Mouse (Mus musculus) megakaryocyte-erythroid progenitor cell, adult 5-6 weeks (primary cell): ENCODE data around the gene Amotl2. TPM values are rescaled to one million over a fixed set of nuclear protein-coding genes. Genes with fewer than 3 reads are reported as not detected.

Experiments
- ATAC-seq: replicated peaks from 2 replicates; pipeline ENCODE4 v1.8.0; 2016; ENCODE audit warnings: mild to moderate bottlenecking, inconsistent platforms; ENCODE audit not compliant: severe bottlenecking, poor library complexity, low FRiP score, low TSS enrichment
- total RNA-seq, 2 experiments: library from RNA; stranded (forward) in 1 of 2; stranded (reverse) in 1 of 2; fragments of 200-1000, 215-1000 nt in 1 of 2; fragments of >200 nt in 1 of 2; fragmentation: Nextera tagmentation in 1 of 2; gene quantifications; 2 replicates each; pipeline ENCODE4 v1.2.3; 2014 to 2017

The Amotl2 gene
- total RNA-seq, 2 experiments from 2014 or later: not detected

DNA sequence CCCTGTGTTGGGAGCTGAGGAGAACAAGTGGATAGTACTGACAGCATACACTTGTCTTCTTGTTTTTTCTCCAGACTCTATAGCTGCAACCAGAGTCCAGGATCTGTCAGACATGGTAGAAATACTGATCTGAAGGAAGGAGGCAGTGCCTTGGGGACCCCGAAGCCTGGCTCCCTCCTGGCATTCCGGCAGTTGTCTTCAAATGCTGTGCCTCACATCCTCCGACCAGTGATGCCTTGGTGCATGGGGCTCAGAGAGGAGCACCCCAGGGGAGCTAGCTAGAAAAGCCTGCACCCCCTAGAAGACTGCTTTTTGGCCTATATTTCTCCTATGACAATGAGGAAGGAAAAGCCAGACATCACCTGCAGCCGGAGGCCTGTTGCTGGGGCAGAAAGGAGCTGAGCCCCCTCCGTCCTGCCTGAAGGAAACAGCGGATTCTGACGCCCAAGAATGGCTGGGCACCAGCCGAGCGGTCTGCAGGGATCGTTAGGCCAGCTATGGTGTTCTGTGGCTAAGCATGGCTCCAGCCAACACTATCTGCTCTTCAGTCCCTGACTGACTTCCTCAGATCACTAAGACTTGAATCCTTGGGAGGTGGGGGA, 15.2 kb downstream of the Amotl2 start:
- ATAC-seq: no peak

DNA sequence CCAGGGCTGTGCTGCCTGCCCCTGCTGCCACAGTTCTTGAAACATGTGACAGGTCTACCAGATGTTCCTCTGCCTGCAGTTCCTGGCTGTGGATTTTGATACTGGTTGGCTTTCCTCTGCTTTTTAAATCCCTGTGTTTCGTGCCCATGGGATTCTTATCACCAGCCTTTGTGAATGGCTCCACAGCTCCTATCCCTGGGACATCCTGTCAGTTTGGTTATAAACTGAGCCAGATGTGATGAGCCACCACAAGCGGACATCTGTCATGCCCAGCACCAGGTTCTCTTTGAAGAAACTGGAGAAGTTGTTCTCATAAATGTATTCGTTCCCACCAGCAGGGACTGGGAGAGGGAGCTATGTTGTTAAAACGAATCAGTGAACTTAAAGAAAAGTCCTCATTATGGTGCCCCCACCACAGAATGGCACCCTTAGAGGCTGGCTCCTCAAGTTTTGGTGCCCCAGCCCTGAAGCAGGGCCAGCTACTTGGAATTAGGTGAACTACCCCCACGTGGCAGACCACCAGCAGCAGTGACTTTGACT, 15.9 kb downstream of the Amotl2 start:
- no peak for ATAC-seq

- ATAC-seq: no peak
These were observed 17.0 kb downstream of the Amotl2 start for GRCm38 (mm10) chr9:102733459-102733858.

DNA sequence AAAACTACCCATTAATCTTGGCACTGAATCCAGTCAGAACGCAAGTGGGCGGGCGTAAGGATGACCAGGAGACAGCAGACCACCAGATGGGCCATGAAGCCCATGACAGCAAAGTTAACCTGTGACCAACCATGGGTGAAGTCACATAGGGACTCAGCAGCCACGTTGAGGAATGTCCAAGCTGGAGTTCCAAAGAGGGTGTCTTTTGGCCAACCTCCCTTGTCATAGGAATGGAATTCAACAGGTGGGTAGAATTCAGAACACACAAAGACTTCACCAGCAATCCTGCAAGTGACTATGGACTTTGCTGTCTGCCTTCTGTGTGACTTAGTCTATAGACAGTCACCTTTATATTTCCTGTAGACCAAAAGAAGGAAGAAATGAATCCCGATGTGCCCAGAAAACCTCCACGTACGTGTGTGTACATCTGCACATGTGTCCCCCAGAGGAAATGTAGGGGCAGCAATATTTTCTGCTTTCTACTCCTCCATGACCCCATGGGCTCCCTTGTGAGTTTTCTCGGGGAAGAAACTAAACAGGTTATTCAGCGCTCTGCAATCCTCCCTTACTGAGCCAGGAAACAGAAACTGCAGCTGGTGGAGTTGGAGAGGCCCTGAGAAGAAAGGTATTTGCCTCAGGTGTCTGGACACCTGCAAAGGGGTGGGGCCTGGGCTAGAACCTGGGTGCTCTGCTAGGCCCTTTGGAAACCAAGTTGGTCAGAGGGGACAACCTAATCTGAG, 17.7 kb downstream of the Amotl2 start:
- ATAC-seq: no peak

- no peak for ATAC-seq
These were observed 18.2 kb downstream of the Amotl2 start for GRCm38 (mm10) chr9:102734739-102735075.

DNA sequence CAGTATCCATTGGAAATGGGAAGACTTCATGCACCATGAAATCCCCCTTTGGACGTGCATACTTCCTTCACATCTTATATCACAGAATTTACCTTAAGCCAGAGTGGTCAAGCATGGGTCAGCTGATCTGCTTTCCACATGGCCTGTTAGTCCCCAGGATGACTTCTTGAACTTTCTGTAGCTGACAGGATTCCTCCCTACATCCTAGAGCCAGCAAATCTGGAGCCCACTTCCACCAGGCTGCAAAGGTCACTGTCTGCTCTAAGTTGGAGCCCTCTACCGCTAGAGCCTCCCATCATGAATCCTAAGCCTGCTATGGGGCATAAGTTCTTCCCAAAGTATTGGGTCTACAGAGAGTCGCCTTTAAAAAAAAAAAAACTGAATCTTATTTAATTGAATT, 18.8 kb downstream of the Amotl2 start:
- ATAC-seq: no peak

DNA sequence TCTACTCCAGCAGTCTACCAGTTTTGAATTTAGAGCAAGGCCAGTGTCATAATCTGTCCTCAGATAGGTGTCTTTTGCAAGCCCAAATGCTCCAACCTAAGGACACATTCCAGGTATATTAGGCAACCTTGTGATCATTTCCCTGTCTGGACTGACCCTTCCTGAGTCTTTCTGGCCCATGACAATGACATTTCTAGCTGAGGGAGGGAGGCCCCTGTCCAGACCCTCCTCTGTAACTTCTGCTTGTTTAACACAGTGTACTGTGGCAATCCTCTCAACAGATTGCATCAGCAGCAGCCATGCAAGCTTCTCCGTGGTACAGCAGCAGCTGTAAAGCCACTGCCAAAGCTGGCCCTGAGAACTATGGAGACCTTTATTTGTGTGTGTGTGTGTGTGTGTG, 19.5 kb downstream of the Amotl2 start:
- no peak for ATAC-seq

GRCm38 (mm10) chr9:102737405-102737804, 20.9 kb downstream of the Amotl2 start:
- ATAC-seq: no peak

DNA sequence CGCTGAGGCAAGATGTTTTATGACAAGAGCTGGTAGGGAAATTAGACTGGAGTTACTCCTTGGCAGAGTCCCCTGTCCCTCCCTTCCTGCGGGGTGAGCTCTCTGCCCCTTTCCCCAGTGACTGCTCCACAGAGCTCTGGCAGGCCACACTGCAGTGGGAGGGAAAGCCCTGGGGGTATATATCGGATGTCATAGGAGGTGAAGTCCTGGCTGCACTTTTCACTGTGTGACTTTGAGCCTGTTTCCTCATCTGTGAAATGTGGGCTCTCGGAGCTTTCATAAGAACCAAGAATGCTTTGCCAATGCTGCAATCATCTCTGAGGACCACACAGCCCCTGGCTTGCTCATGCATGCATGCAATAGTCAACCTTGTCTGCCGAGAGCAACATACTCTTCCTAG, 30.3 kb downstream of the Amotl2 start:
- ATAC-seq: no peak

DNA sequence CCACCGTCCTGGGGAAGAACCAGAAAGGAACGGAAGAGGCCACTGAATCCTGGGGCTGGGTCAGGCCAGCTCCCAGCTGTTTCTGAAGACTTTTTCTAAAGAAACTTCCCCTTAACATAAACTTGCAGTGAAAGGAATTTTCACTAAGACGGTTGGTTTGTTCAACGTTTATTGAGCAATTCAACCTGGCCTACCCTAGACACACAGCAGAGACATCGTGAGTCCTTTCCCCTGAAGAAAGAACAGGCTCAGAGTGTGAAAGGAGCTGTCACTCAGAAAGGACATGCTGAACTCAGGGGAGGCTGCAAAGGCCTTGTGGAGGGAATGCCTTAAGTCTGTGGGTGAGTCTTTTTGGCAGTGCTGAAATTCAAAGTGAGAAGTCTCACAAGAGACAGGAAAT, 31.4 kb downstream of the Amotl2 start:
- no peak for ATAC-seq

GRCm38 (mm10) chr9:102749216-102749615, 32.7 kb downstream of the Amotl2 start:
- ATAC-seq: no peak

- no peak for ATAC-seq
These were observed 35.3 kb downstream of the Amotl2 start for GRCm38 (mm10) chr9:102751632-102752303.

DNA sequence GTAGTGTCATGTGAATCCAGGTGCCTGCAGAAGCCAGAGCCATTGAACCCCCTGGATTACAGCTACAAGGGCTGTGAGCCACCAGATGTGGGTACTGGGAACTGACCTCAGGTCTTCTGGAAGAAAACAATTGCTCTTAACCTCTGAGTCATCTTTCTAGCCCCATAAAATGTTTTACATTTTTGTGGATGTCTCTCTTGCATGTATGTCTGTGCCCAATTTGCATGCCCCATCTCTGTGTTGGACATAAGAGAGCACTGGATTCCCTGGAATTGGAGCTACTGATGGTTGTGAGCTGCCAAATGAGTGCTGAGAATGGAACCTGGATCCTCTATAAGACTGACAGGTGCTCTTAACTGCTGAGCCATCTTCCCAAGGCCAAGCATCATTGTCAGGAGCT, 36.8 kb downstream of the Amotl2 start:
- ATAC-seq: no peak

- no peak for ATAC-seq
These were observed 38.7 kb downstream of the Amotl2 start for GRCm38 (mm10) chr9:102755161-102755560.

DNA sequence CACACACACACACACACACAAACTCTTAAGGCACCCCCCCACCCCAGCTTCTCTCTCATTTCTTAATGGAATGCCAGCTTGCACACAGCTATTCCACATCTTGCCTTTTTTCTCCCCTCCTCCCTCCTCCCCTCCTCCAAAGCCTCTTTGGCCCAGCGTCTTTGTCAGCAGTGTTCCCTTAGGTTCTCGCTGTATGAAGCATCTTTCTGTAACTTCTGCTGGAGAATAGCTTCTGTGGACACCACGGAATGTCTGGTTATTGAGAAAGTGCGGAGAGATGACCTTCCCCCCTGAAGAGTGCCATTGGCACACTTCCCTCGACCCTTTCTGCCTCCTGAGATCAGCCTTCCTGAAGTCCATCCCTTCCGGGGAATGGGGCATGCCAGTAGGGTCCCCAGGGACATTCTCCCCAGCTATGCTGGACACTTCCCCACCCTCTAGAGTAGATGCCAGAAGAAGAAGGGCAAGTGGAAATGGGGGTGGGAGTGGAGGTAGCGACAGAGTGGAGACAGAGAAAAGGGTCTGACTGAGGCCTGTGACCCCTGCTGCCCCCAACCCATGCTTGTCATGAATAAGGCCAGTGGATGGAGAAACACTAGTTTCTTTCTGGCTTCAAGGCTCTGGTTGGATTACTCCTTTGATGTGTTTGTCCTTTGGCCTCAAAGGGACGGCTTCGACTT, 39.3 kb downstream of the Amotl2 start:
- no peak for ATAC-seq

- no peak for ATAC-seq
These were observed 39.9 kb downstream of the Amotl2 start for GRCm38 (mm10) chr9:102756352-102756751.

DNA sequence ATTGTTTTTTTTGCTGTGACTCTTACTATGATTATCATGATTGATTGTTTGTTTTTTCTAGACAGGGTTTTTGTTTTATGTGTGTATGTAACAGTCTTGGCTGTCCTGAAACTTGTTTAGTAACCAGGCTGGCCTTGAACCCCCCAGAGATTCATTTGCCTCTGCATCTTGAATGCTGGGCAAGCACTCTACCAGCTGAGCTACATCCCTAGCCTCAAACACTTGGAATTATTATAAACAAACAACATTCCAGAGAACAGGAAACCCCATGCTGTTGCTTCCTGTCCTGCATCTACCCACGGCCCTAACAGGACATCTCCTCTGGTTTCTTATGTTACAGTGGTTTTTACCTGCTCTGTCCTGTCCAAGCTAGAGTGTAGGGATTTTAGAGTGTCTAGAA, 42.4 kb downstream of the Amotl2 start:
- no peak for ATAC-seq

GRCm38 (mm10) chr9:102759581-102760001, 43.1 kb downstream of the Amotl2 start:
- no peak for ATAC-seq

GRCm38 (mm10) chr9:102761599-102761998, 45.1 kb downstream of the Amotl2 start:
- no peak for ATAC-seq

GRCm38 (mm10) chr9:102762836-102763235, 46.4 kb downstream of the Amotl2 start:
- ATAC-seq: no peak
